Mouse (Mus musculus) liver, adult (tissue): ENCODE measurements around the gene Zmynd12.

Source experiments
- GATA4 ChIP-seq: IDR thresholded peaks from 2 replicates; pipeline ENCODE4 v1.6.1; 2014; ENCODE audit warnings: mild to moderate bottlenecking, low read length; ENCODE audit not compliant: insufficient replicate concordance

Gene Zmynd12

DNA sequence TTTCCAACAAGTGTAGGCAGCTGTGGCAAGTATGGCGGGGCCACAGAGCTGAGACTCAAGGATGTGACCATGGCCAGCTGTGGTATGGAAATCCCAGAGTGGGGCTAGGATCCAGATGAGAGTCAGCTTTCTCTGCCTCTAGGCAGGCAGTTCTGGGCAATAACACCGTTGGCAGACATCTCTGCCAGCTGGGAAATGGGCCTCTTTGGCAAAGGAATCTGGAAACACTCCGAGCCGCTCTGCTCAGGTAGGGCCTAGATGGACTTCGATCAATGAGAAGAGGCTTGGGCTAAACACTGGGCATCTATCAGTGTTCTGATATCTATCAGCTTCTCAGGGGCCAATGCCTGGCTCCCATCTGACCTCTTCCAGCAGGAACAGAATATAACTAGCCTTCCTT lies 43.2 kb downstream of the Zmynd12 start:
- TF ChIP-seq GATA4, result no peak

DNA sequence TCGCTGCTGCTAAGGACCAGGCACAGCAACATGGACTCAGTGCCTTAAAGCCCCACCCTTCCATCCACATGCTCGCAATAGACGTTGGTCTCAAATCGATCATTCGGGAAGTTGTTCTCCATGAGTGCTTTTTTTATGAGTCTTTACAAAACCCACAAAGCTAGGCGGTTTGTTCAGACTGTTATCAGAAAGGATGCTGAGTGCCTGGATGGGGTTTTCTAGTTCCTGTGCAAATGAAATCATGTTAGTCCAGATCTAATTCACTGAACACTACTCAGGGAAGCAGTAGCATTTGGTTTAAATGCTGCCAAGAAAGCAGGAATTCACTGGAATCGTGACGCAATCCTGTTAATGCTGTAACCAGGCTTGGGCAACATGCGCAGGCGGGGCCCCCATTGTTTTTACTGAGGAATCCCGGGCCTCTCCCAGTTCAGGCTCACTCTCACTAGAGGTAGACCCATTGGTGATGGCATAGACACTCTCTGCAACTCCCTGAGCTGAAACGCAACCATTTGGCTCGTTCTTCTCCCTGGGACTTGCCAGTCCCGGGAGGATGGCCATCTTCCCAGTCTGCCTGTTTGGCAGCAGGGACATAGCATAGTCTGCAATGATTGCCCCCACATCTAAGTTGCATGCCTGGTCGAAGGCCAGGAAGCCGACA lies 45.2 kb downstream of the Zmynd12 start:
- no peak for TF ChIP-seq GATA4

DNA sequence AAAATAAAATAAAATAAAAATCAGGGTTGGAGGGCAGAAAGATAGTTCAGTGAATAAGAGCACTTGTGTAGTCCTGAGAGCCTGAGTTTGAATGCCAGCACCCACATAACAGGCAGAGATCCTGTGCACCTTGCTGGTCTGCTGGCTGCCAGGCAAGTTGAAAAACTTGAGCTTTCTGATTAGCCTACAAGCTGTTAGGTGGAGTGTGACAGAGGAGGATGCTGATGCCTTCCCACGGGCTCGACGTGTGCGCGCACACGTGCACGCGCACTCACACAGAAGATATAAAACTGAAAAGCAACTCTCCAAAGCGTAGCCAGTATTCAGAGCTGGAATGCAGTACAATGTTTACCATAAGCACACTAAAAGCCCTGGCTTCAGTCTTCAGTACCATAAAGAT lies 49.9 kb downstream of the Zmynd12 start:
- no peak for TF ChIP-seq GATA4

DNA sequence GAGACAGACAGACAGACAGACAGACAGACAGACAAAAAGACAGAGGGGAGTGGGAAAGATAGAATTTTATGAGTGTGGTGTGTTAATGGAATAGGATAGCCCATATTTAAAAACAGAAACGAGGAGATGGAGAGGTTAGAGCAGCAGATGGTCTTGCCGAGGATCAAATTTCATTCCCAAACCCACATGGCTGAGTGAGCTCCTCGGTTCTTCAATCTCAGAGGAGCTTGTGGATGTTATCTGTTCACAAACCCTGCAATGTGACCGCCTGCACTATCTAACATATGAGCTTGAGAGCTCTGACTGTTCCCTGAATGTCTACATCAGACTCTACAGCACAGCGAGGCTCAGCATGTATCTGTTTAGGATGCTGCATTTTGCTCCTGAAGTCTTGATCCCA lies 50.5 kb downstream of the Zmynd12 start:
- TF ChIP-seq GATA4, result no peak

DNA sequence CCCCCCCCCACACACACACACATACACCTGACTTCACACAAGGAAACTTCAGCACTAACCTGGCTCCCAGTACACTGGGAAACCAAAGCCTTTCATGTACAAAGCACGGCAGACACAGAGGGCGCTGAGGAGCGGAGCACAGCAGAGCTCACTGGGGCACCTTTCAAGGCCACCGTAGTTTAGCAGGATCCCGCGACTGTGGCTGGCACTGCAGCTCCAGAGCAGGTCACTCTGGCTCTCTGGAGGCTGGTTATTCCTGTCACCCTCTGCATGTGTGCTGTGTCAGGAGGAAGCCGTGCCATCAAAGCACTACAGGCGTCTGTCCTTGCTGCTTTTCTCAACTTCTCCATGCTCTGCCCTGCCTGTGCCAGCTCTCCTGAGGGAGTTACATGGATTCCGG lies 60.4 kb downstream of the Zmynd12 start:
- no peak for TF ChIP-seq GATA4

DNA sequence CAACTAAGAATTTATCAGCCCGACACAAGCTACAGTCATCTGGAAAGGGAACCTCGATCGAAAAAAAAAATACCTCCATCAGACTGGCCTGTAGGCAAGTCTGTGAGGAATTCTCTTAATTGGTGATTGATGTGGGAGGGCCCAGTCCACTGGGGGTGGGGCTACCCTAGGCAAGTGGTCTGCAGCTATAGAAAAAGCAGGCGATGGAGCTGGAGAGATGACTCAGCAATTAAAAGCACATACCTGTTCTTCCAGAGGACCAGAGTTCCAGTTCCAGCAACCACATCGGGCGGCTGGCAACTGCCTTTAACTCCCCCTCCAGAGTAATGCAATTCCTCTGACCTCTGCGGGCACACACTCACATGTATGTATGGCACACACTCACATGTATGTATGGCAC lies 62.3 kb downstream of the Zmynd12 start:
- no peak for TF ChIP-seq GATA4

DNA sequence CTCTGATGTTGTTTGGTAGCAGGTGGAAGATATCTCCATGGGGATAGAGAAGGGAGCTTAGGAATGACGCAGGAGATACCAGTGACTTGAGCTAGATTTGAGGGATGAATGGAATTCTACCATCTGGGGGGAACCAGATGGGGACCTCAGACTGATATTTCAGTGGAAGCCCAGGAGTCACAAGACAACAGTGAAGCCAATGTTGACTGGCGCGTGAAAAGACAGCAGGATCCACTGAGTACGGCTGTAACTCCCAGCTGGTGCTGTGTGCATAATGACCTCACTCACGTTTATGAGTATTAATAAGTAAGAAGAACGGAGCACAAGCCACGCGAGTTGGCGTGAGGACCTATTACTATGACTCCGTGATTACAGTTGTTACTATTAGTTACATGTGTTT lies 67.1 kb downstream of the Zmynd12 start:
- no peak for TF ChIP-seq GATA4

DNA sequence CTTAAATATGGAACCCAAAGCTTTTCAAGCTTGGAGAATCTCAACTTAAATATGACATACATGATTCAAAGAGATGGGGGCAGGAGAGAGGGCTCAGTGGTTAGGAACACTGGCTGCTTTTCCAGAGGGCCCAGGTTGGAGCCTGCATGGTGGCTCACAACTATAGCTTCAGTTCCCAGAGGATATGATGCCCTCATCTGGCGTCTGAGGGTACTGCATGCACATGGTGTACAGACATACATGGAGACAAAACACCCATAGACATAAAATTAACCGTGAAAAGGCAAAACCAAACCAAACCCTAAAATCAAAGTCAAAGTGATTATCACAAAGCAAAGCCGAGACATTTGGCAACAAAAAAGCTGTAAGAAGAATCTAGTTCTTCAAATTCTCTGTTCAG lies 68.2 kb downstream of the Zmynd12 start:
- no peak for TF ChIP-seq GATA4

DNA sequence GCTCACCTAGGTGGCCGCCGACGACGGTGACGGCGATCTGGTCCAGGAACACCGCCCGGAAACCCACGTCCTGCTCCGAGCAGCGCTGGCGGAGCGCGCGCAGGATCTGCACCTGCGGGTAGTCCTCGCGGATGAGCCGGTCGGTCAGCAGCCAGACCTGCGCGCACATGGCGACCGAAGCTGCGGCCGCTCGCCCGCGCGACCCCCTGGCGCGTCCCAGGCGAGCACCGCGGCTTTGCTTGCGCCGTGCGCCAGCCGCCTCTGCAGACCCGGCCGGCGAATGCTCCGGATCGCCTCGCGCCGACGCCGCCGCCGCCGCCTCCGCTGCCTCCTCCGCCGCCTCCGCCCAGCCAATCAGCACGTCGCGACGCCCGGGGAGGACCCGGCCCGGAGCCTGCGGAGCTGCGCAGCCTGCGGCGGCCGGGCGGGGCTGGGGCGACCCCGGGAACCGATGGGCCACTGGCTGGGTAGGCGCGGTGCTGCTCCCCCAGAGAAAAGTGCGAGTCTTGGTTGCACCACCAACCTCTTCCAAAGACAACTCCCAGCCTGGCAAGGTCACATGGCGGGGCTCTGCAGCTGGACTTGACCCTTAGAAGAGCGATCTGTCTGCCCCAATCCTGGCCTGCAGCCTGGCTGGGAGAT lies 69.8 kb downstream of the Zmynd12 start, which contains the start of gene Rimkla:
Gene Rimkla (minus strand): TSS at position 338 of the 642 bp plus-strand sequence.
- TF ChIP-seq GATA4, result no peak

DNA sequence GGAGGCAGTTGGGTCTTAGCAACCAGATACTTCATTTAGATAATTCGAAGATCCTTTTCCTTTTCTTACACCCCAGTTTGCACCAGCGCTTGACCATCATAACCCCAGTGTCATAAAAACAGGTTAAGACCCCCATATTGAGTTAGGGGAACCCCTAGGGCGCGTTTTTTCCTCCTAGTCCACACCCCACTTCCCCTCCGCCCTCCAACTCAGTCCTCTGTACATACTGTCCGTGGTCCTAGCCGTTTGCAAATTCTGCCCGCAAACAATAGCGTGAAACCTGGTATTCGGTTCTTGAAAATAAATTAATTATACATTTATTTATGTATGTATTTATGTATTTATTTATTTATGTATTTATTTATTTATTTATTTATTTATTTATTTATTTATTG lies 70.3 kb downstream of the Zmynd12 start:
- TF ChIP-seq GATA4, result no peak

DNA sequence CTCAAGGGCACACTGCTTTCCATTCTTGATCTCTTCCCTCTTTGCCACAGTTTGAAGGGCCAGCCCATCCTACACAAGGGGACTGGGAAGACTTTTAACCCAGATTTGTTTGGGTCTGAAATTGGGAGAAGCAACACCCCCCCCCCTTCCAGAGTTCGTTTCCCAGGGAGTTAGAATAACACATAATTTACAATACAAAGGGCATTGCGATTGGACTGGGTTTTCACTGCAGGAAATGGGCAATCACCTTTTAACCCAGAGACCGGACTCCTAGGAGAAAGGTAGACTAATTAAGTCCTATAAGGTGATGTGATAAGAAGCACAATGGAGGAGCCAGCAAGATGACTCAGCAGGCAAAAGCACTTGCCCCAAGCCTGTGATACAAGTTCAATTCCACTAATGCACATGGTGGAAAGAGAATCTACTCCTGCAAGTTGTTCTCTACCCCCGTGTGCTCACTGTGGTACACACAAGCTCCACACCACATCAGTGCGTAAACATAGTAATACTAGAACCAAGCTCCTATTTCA lies 75.8 kb downstream of the Zmynd12 start:
- TF ChIP-seq GATA4, result no peak

DNA sequence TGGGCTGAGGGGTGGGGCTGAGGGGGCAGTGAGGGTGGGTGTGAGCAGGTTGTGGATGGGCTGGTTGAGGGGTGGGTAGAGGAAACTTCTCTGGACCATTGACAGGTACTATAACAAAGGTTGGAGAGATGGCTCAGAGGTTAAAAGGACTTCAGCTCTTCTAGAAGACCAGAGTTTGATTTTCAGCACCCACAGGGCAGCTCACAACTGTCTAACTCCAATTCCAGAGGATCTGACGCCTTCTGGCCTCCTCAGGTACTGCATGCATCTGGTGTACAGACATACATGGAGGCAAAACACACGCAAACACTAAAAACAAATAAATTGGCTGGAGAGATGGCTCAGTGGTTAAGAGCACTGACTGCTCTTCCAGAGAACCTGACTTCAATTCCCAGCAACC lies 89.0 kb downstream of the Zmynd12 start:
- no peak for TF ChIP-seq GATA4

DNA sequence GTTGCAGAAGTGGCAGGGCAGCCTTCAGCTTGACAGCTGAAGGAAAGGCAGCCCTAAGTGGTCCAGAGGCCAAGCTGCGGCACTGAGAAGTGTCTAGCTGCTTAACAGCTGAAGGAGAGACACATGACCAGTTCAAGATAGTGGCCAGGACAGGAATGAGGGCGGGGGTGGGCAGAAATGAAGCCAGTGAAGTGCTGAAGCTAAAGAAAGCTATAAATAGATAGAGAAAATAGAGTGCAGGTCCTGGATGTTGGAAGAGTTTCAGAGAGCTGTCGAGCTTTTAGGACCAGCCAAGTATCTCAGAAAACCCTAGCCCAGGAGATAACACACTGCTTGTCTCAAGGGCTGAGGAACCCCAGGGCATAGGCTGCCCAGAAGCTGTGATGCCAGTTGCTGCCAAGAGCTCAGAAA lies 90.1 kb downstream of the Zmynd12 start:
- TF ChIP-seq GATA4, result no peak
